ENCODE assay signal across 8 mouse cellular contexts in the genomic region with DNA sequence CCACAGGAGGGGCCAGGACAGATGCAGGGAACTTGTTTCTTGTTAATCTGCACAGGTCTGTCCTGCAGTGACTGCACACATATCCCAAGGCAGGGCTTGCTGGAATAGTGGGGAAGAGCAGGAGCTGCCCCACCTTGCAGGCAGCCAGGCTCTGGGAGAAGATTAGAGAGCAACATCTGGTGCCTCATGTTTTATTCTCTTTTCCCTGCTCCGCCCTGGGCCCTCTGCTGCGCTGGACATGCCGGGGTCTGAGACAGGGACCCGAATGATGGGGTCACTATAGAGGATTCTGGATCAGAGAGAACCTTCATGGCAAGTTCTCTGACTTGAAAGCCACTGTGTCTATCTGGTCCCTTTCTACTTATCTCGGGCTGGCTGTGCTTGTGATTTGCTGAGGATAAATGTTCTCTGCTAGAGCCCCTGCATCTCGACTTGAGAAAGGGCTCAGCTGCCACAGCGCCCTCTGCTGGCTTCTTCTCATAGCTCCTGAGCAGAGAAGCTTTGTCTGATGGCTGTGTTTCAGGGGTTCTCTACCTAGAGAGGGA.
DNase-seq lines count a peak whose midpoint lies in the region; ATAC-seq and TF ChIP-seq lines count a peak whose summit lies in the region.

No protein-coding gene starts in this region.

- peak; percentile 90 for TF ChIP-seq CTCF in layer of hippocampus, adult 2 months (conservative IDR thresholded peaks at IDR 0.05)

- no peak overlapping the region for H3K4me3 ChIP-seq in forebrain, embryonic 14.5 days (ENCODE audit: low read depth, low read length)
- no peak overlapping the region for H3K4me3 ChIP-seq in hindbrain, embryonic 10.5 days
- H3K4me3 ChIP-seq in layer of hippocampus, adult 2 months = no peak overlapping the region
- H3K4me3 ChIP-seq in lung, embryonic 16.5 days (ENCODE audit: low read length) = no peak overlapping the region

- 49% methylated on average over 7 of the region's 7 CpGs for WGBS in forebrain, embryonic 14.5 days
- WGBS in hindbrain, embryonic 10.5 days = 50% methylated on average over 7 of the region's 7 CpGs
- WGBS in lung, embryonic 16.5 days = 46% methylated on average over 7 of the region's 7 CpGs

- no peaks in the 10 kb centered on the region for H3K27me3 ChIP-seq in forebrain, embryonic 14.5 days (replicated peaks; ENCODE audit: control insufficient read depth, insufficient read depth, low read length)
- no peaks in the 10 kb centered on the region for H3K27me3 ChIP-seq in hindbrain, embryonic 10.5 days (ENCODE audit: insufficient read depth, poor library complexity, severe bottlenecking)
- no peaks in the 10 kb centered on the region for H3K27me3 ChIP-seq in lung, embryonic 16.5 days (ENCODE audit: control insufficient read depth, insufficient read depth, low read depth, low read length)

- H3K9me3 ChIP-seq in forebrain, embryonic 14.5 days (replicated peaks; ENCODE audit: control insufficient read depth, low read length) = no peaks in the 10 kb centered on the region
- H3K9me3 ChIP-seq in hindbrain, embryonic 10.5 days = no peaks in the 10 kb centered on the region
- H3K9me3 ChIP-seq in lung, embryonic 16.5 days (ENCODE audit: control insufficient read depth, low read length) = no peaks in the 10 kb centered on the region

- no peak overlapping the region for H3K9ac ChIP-seq in forebrain, embryonic 14.5 days (ENCODE audit: low read length)
- no peak overlapping the region for H3K9ac ChIP-seq in lung, embryonic 16.5 days (ENCODE audit: low read length)

- H3K4me1 ChIP-seq in forebrain, embryonic 14.5 days (ENCODE audit: control insufficient read depth, insufficient read depth, low read length) = no peaks in the 10 kb centered on the region
- peaks cover 13% of the 10 kb centered on the region for H3K4me1 ChIP-seq in hindbrain, embryonic 10.5 days (replicated peaks)
- H3K4me1 ChIP-seq in lung, embryonic 16.5 days (replicated peaks; ENCODE audit: control insufficient read depth, insufficient read depth, low read length) = no peaks in the 10 kb centered on the region

- no peak overlapping the region for H3K4me2 ChIP-seq in forebrain, embryonic 14.5 days (ENCODE audit: low read length)
- H3K4me2 ChIP-seq in lung, embryonic 16.5 days (ENCODE audit: low read depth, low read length) = no peak overlapping the region

- ATAC-seq in forebrain, embryonic 14.5 days = peak; percentile 84
- ATAC-seq in lung, embryonic 16.5 days (ENCODE audit: low read depth) = peak; percentile 51; the same call in 1 of the 2 replicates

- DNase-seq in Muller cell, postnatal 12 days (ENCODE audit: inconsistent ontology term) = peak; percentile 30
- DNase-seq in cerebellum, adult 11 months = peak; percentile 81
- DNase-seq in forebrain, embryonic 14.5 days (ENCODE audit: low spot score) = peak; percentile 93
- peak; percentile 85 for DNase-seq in hindbrain, embryonic 10.5 days (ENCODE audit: low spot score)
- DNase-seq in layer of hippocampus, adult 2 months (ENCODE audit: low spot score in 2 of 2) = peak; percentile 59 to 86
- DNase-seq in retina, adult 2 months (ENCODE audit: low read depth, low spot score) = peak; percentile 28
- peak; percentile 85 for DNase-seq in thymus, postnatal 4 days

- H3K36me3 ChIP-seq in forebrain, embryonic 14.5 days (ENCODE audit: control insufficient read depth, insufficient read depth, low read length) = no peaks in the 10 kb centered on the region
- H3K36me3 ChIP-seq in hindbrain, embryonic 10.5 days = no peaks in the 10 kb centered on the region
- H3K36me3 ChIP-seq in lung, embryonic 16.5 days (ENCODE audit: control insufficient read depth, insufficient read depth, low read length) = no peaks in the 10 kb centered on the region

- no peak overlapping the region for H3K27ac ChIP-seq in forebrain, embryonic 14.5 days (ENCODE audit: low read depth, low read length)
- peak overlapping the region; percentile 59 for H3K27ac ChIP-seq in hindbrain, embryonic 10.5 days
- H3K27ac ChIP-seq in layer of hippocampus, adult 2 months = no peak overlapping the region
- no peak overlapping the region for H3K27ac ChIP-seq in lung, embryonic 16.5 days (ENCODE audit: low read length)

Comparison
In these comparisons a context has a peak if more than half of its experiments do, and no peak if none do; other contexts are left out.
1. DNase-seq: peak in every context shown above with its lines; median percentile 93 in forebrain, embryonic 14.5 days; 85 in hindbrain, embryonic 10.5 days; 85 in thymus, postnatal 4 days; 81 in cerebellum, adult 11 months; 72 in layer of hippocampus, adult 2 months; 30 in Muller cell, postnatal 12 days; 28 in retina, adult 2 months.